Comparison of ENCODE assay signal across 12 mouse cellular contexts in genomic region chr2:55091495-55091894, GRCm38 (mm10).
DNase-seq lines count a peak whose midpoint lies in the region; ATAC-seq and TF ChIP-seq lines count a peak whose summit lies in the region.
"Had no signal": no experiment of that assay in that cellular context is flagged by ENCODE, and none has a peak within 500 bp of the region (broad histone marks: within the 10 kb centered on the region; RNA-seq: fewer than 3 reads in every experiment).

No protein-coding gene starts in this region.

- H3K4me2 ChIP-seq in hindbrain, embryonic 14.5 days (replicated peaks), result no peak overlapping the region
- no peak overlapping the region for H3K4me2 ChIP-seq in midbrain, postnatal 0 days (ENCODE audit: low read depth, low read length, poor library complexity, severe bottlenecking)
- H3K4me2 ChIP-seq: liver, embryonic 15.5 days had no signal

- H3K9me3 ChIP-seq in forebrain, embryonic 10.5 days, result no peaks in the 10 kb centered on the region
- H3K9me3 ChIP-seq in hindbrain, embryonic 14.5 days (ENCODE audit: control insufficient read depth, low read length), result no peaks in the 10 kb centered on the region
- no peaks in the 10 kb centered on the region for H3K9me3 ChIP-seq in midbrain, postnatal 0 days (ENCODE audit: low read length)
- H3K9me3 ChIP-seq: liver, embryonic 15.5 days had no signal

- peak; percentile 87 for ATAC-seq in hindbrain, embryonic 14.5 days (ENCODE audit: low FRiP score)
- ATAC-seq in midbrain, postnatal 0 days (ENCODE audit: low FRiP score), result peak; percentile 79
- ATAC-seq: intestine, embryonic 16.5 days had no signal

- H3K9ac ChIP-seq in hindbrain, embryonic 14.5 days, result no peak overlapping the region
- no peak overlapping the region for H3K9ac ChIP-seq in midbrain, postnatal 0 days (replicated peaks; ENCODE audit: low read length, poor library complexity, severe bottlenecking)
- H3K9ac ChIP-seq: liver, embryonic 15.5 days had no signal

- no peak overlapping the region for H3K27ac ChIP-seq in forebrain, embryonic 10.5 days
- H3K27ac ChIP-seq in hindbrain, embryonic 14.5 days, result no peak overlapping the region
- no peak overlapping the region for H3K27ac ChIP-seq in midbrain, postnatal 0 days (ENCODE audit: low read depth, low read length)
- no peak overlapping the region for H3K27ac ChIP-seq in left cerebral cortex, adult 2 months
- H3K27ac ChIP-seq: liver, embryonic 15.5 days had no signal

- 46% methylated on average over 4 of the region's 4 CpGs for WGBS in forebrain, embryonic 10.5 days
- 9% methylated on average over 4 of the region's 4 CpGs for WGBS in hindbrain, embryonic 14.5 days
- WGBS in midbrain, postnatal 0 days, result 14% methylated on average over 4 of the region's 4 CpGs

- peak; percentile 63 for DNase-seq in embryo, embryonic 10.5 days (ENCODE audit: low spot score)
- DNase-seq in forebrain, embryonic 10.5 days (ENCODE audit: extremely low spot score, low spot score), result peak; percentile 29
- peak; percentile 60 for DNase-seq in hindbrain, embryonic 14.5 days (ENCODE audit: low spot score)
- DNase-seq in midbrain, postnatal 0 days (ENCODE audit: low spot score), result peak; percentile 38
- no peak for DNase-seq in natural killer cell, adult 2 months (ENCODE audit: low spot score in 2 of 2)
- no peak for DNase-seq in left cerebral cortex, adult 2 months (ENCODE audit: extremely low spot score in 1 of 2, low spot score in 2 of 2)
- no peak for DNase-seq in ovary, adult 18-20 months (ENCODE audit: low spot score)
- DNase-seq in kidney, postnatal 36 days, result no peak
- DNase-seq: cerebellum, adult 9-10 months; lung, postnatal 4 days had no signal

- H3K4me1 ChIP-seq in forebrain, embryonic 10.5 days, result peaks cover 9% of the 10 kb centered on the region; the same call in 1 of the 2 replicates
- no peaks in the 10 kb centered on the region for H3K4me1 ChIP-seq in hindbrain, embryonic 14.5 days (replicated peaks; ENCODE audit: control insufficient read depth, insufficient read depth, low read length)
- no peaks in the 10 kb centered on the region for H3K4me1 ChIP-seq in midbrain, postnatal 0 days (ENCODE audit: insufficient read depth, low read length)
- H3K4me1 ChIP-seq: liver, embryonic 15.5 days had no signal

- intact Hi-C loops in left cerebral cortex, adult 2 months (cut with DNase I), result loop anchor here (2.0 to 10.0 kb wide), 2 partner anchors 343 to 829 kb away; partner anchors contain the start of gene Kcnj3

- no peaks in the 10 kb centered on the region for H3K36me3 ChIP-seq in forebrain, embryonic 10.5 days (replicated peaks)
- H3K36me3 ChIP-seq in hindbrain, embryonic 14.5 days (replicated peaks; ENCODE audit: control insufficient read depth, insufficient read depth), result no peaks in the 10 kb centered on the region
- H3K36me3 ChIP-seq in midbrain, postnatal 0 days (ENCODE audit: insufficient read depth, low read length), result no peaks in the 10 kb centered on the region
- H3K36me3 ChIP-seq: liver, embryonic 15.5 days had no signal

- H3K27me3 ChIP-seq in forebrain, embryonic 10.5 days (ENCODE audit: poor library complexity, severe bottlenecking), result no peaks in the 10 kb centered on the region
- no peaks in the 10 kb centered on the region for H3K27me3 ChIP-seq in hindbrain, embryonic 14.5 days (ENCODE audit: control insufficient read depth, insufficient read depth, low read length)
- H3K27me3 ChIP-seq in midbrain, postnatal 0 days (ENCODE audit: insufficient read depth, low read length), result no peaks in the 10 kb centered on the region
- H3K27me3 ChIP-seq: liver, embryonic 15.5 days had no signal

- no peak for TF ChIP-seq CTCF in midbrain, postnatal 0 days (IDR thresholded peaks at IDR 0.05)
- TF ChIP-seq CTCF in left cerebral cortex, adult 2 months (IDR thresholded peaks at IDR 0.05), result no peak

- H3K4me3 ChIP-seq in forebrain, embryonic 10.5 days, result no peak overlapping the region
- H3K4me3 ChIP-seq in hindbrain, embryonic 14.5 days (replicated peaks; ENCODE audit: low read length), result no peak overlapping the region
- no peak overlapping the region for H3K4me3 ChIP-seq in midbrain, postnatal 0 days (ENCODE audit: low read depth, low read length)
- no peak overlapping the region for H3K4me3 ChIP-seq in left cerebral cortex, adult 2 months
- H3K4me3 ChIP-seq: liver, embryonic 15.5 days had no signal

Comparison
In these comparisons a context has a peak if more than half of its experiments do, and no peak if none do; other contexts are left out.
1. DNase-seq: peak in embryo, embryonic 10.5 days (single experiment), forebrain, embryonic 10.5 days (single experiment), hindbrain, embryonic 14.5 days (single experiment) and midbrain, postnatal 0 days (single experiment); none in natural killer cell, adult 2 months (0 of 2), left cerebral cortex, adult 2 months (0 of 2), ovary, adult 18-20 months (single experiment) and kidney, postnatal 36 days (0 of 2).